Mouse (Mus musculus) MEL (cell line): ENCODE measurements around the gene Ebp.

Source experiments
- CTCF ChIP-seq, 3 experiments: IDR thresholded peaks in 2 of 3; conservative IDR thresholded peaks in 1 of 3; 2 replicates each; pipeline ENCODE4 v1.5.1; 2011 to 2012; ENCODE audit warnings: low read length in 3 of 3, low read depth in 2 of 3, mild to moderate bottlenecking in 2 of 3, improper control_type of control experiment in 1 of 3, inconsistent platforms in 1 of 3, mixed read lengths in 1 of 3, moderate library complexity in 1 of 3; ENCODE audit not compliant: control insufficient read depth in 1 of 3, insufficient read depth in 1 of 3, poor library complexity in 1 of 3, severe bottlenecking in 1 of 3
- ELF1 ChIP-seq: IDR thresholded peaks from 2 replicates; pipeline ENCODE4 v1.6.1; 2014; ENCODE audit warnings: low read depth, mild to moderate bottlenecking, inconsistent platforms, low read length, improper control_type of control experiment, moderate library complexity
- EP300 ChIP-seq, 2 experiments: IDR thresholded peaks; 2 replicates each; pipeline ENCODE4 v1.6.1; 2011; ENCODE audit warnings: improper control_type of control experiment in 2 of 2, low read length in 2 of 2, low read depth in 1 of 2, mild to moderate bottlenecking in 1 of 2
- MYB ChIP-seq: IDR thresholded peaks from 2 replicates; pipeline ENCODE4 v1.6.1; 2011; ENCODE audit warnings: mild to moderate bottlenecking, low read depth, low read length, improper control_type of control experiment
- POLR2A ChIP-seq, 2 experiments: IDR thresholded peaks; 2 replicates each; pipeline ENCODE4 v1.6.1; 2011 to 2012; ENCODE audit warnings: low read length in 2 of 2, mild to moderate bottlenecking in 2 of 2, control low read depth in 1 of 2, improper control_type of control experiment in 1 of 2, low read depth in 1 of 2, moderate library complexity in 1 of 2; ENCODE audit not compliant: control insufficient read depth in 1 of 2, insufficient read depth in 1 of 2, poor library complexity in 1 of 2
- TBP ChIP-seq: IDR thresholded peaks from 2 replicates; pipeline ENCODE4 v1.8.0; 2011; ENCODE audit warnings: low read depth, low read length, improper control_type of control experiment
- ZKSCAN1 ChIP-seq: IDR thresholded peaks from 2 replicates; pipeline ENCODE4 v1.6.1; 2012; ENCODE audit warnings: low read depth, mild to moderate bottlenecking, inconsistent platforms, low read length, improper control_type of control experiment, moderate library complexity

GRCm38 (mm10) chrX:8167716-8168647 lies 25.3 kb downstream of the Ebp start:
- TF ChIP-seq TBP = no peak
- TF ChIP-seq ELF1 = no peak
- TF ChIP-seq POLR2A (IDR thresholded peaks at IDR 0.05; ENCODE audit: control insufficient read depth in 1 of 2, insufficient read depth in 1 of 2, low read depth in 1 of 2, low read length in 2 of 2, poor library complexity in 1 of 2) = no peak
- TF ChIP-seq CTCF (IDR thresholded peaks at IDR 0.05 in 2 of 3, conservative IDR thresholded peaks at IDR 0.05 in 1 of 3; ENCODE audit: control insufficient read depth in 1 of 3, insufficient read depth in 1 of 3, low read depth in 2 of 3, low read length in 3 of 3, poor library complexity in 1 of 3, severe bottlenecking in 1 of 3) = no peak
- no peak for TF ChIP-seq MYB
- peak; percentile 64 to 73 for TF ChIP-seq EP300 (IDR thresholded peaks at IDR 0.05; ENCODE audit: low read depth in 1 of 2, low read length in 2 of 2)
- TF ChIP-seq ZKSCAN1 = no peak
